Mouse (Mus musculus) lung, embryonic 14.5 days (tissue): ENCODE measurements around the gene Cdk2ap2. TPM values are rescaled to one million over a fixed set of nuclear protein-coding genes. Genes with fewer than 3 reads are reported as not detected.
"Not testable (repeated sequence)": the region's sequence is repeated elsewhere in the genome, so short reads cannot be mapped to it uniquely, and the experiment has no call there.

Experiments used
- ATAC-seq: fragments of 200-750 bp; cut with Nextera tagmentation; 2 replicates; pipeline ENCODE4 v1.8.0; 2017; ENCODE audit warnings: mild to moderate bottlenecking, moderate TSS enrichment, moderate library complexity; ENCODE audit not compliant: insufficient read depth
- DNase-seq: peaks from one replicate; pipeline ENCODE4 v3.0.0-alpha.2; 2015
- H3K27ac ChIP-seq: fragments of 300-500 bp; sonication (generic); 2 replicates; pipeline ENCODE4 v1.5.1; 2014; ENCODE audit warnings: low read depth, mild to moderate bottlenecking, moderate library complexity
- H3K27me3 ChIP-seq: fragments of 300-500 bp; sonication (generic); 2 replicates; pipeline ENCODE4 v1.6.1; 2014; ENCODE audit warnings: low read length, control low read depth; ENCODE audit not compliant: insufficient read depth
- H3K36me3 ChIP-seq: fragments of 300-500 bp; sonication (generic); 2 replicates; pipeline ENCODE4 v1.6.1; 2014; ENCODE audit warnings: control low read depth; ENCODE audit not compliant: insufficient read depth
- H3K4me1 ChIP-seq: fragments of 300-500 bp; sonication (generic); 2 replicates; pipeline ENCODE4 v1.6.1; 2014; ENCODE audit warnings: antibody characterized with exemption, control low read depth; ENCODE audit not compliant: insufficient read depth
- H3K4me2 ChIP-seq: fragments of 300-500 bp; sonication (generic); 2 replicates; pipeline ENCODE4 v1.6.1; 2014; ENCODE audit warnings: mild to moderate bottlenecking
- H3K4me3 ChIP-seq: fragments of 300-500 bp; sonication (generic); 2 replicates; pipeline ENCODE4 v1.5.1; 2014; ENCODE audit warnings: low read depth, low read length
- H3K9ac ChIP-seq: fragments of 300-500 bp; sonication (generic); 2 replicates; pipeline ENCODE4 v1.6.1; 2014
- H3K9me3 ChIP-seq: fragments of 300-500 bp; sonication (generic); 2 replicates; pipeline ENCODE4 v1.6.1; 2016; ENCODE audit warnings: low read depth, low read length, control low read depth
- CTCF ChIP-seq: IDR thresholded peaks from 2 replicates; pipeline ENCODE4 v1.5.1; 2016; ENCODE audit warnings: antibody characterized with exemption, low read depth
- WGBS: fragments of 180-500 bp; shearing (Covaris S2); extraction: QIAGEN DNeasy Blood & Tissue Kit; methylation state at CpG from one replicate; pipeline ENCODE4 v1.1.7; 2014; 5-methylcytosine and 5-hydroxymethylcytosine counted together
- polyA plus RNA-seq: library from polyadenylated mRNA; unstranded; fragments of >200 nt; fragmentation: Nextera tagmentation; extraction: Ambion mirVana; gene quantifications from 2 replicates; pipeline ENCODE4 v1.2.1, GENCODE M21; 2014

Gene Cdk2ap2
- polyA plus RNA-seq, 1 experiment from 2014 or later: 76.6 TPM

DNA sequence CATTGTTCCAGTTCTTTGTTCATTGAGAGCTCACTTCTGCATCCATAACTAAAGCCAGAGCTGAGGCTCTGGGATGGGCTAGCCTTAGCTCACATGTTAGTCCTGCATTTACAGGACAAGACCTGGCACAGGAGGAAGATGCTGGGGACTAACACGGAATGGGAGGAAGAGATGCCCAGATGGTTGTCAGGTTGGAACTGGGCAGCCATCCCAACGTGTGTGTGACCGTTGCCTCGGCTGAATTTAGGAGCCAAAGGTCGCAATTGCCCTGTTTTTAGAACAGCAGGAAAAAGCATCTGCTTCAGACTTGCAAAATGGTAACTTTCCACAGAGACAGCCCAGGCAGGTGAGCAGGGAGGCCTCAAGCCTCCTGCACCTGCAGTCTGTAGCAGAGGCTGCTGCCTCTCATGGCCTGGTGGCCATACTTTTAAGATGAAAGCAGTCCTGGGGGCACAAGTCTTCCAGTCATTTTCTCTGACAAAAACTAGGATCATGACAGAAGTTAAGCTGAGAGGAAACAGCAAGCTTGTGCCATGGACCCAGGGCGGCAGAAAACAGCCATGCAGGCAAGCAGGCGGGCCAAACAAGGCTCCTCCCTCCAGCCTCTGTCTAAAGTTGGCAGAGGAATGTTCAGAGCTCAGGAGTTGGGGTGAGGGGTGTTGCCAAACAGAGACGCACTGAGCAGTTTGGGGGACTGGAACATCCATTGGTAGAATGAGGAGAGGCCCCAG, 41.6 kb upstream of the Cdk2ap2 start:
- H3K4me1 ChIP-seq: no peaks in the 10 kb centered on the region
- no peak overlapping the region for H3K4me2 ChIP-seq
- WGBS: 59% methylated on average over 8 of the region's 8 CpGs
- DNase-seq: no peak
- H3K9me3 ChIP-seq: no peaks in the 10 kb centered on the region
- no peak for ATAC-seq
- no peak for TF ChIP-seq CTCF
- no peak overlapping the region for H3K9ac ChIP-seq
- 0 out of 2 replicates have a peak, but pooled peaks cover 6% of the 10 kb centered on the region for H3K27me3 ChIP-seq
- no peaks in the 10 kb centered on the region for H3K36me3 ChIP-seq
- no peak overlapping the region for H3K27ac ChIP-seq
- no peak overlapping the region for H3K4me3 ChIP-seq

DNA sequence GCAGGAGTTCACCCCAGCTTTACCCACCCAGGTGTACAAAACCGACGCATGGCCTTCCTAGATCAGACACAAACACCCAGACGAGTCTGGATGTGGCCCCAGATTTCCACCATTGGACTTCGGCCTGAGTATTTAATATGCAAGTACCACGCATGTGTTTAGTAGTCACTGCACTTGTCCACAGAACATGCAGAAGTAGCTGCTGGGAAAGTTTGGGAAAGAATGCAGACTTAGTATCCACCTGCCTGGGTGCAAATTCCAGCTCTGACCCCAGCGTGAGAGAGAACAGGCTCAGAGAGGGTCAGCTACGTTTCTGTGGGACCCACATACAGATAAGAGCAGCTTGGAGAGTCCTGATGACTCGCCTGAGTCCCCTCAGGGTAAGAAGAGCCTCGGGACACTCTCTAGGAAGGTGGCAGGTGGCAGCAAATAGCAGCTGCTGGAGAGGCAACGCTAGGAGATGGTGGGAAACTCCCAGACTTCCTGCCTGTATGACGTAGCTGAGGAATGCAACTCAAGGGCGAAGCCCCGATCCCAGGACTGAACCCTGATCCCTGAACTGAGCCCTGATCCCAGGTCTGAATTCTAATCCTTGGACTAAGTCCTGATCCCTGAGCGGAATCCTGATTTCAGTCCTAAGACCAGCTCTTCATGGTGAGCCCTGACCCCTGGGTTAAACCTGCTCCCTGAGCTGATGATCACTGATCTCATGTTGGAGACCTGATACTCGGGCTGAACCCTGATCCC, 40.9 kb upstream of the Cdk2ap2 start:
- Histone ChIP-seq H3K4me1 (no peaks in the 10 kb centered on the region), H3K27me3 (0 out of 2 replicates have a peak, but pooled peaks cover 6% of the 10 kb centered on the region), H3K4me2 (no peak overlapping the region), H3K4me3 (no peak overlapping the region), H3K36me3 (no peaks in the 10 kb centered on the region), H3K9me3 (no peaks in the 10 kb centered on the region), H3K9ac (no peak overlapping the region), H3K27ac (no peak overlapping the region)
- no peak for TF ChIP-seq CTCF
- ATAC-seq: peak; percentile 47
- peak; percentile 25 for DNase-seq
- WGBS: 40% methylated on average over 15 of the region's 15 CpGs

DNA sequence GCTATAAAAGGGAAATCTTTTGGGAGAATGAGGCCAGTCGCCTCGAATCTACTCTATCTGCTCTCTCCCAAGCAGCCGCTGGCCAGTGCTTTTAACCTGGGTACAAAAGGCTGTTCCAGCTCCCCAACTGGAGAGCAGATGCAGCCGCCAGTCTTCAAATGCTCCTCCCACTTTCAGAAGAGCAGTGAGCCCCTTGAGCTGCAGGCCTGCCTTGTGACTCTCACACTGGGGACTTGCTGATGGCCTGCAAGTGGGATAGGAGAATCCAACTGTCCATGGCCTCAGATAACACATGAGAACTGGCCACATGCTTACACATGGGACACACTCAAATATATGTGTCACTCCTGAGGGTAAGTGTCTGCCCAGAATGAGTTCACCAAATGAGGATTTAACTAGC, 40.3 kb upstream of the Cdk2ap2 start:
- Histone ChIP-seq H3K9me3 (no peaks in the 10 kb centered on the region), H3K36me3 (no peaks in the 10 kb centered on the region), H3K27ac (no peak overlapping the region), H3K27me3 (0 out of 2 replicates have a peak, but pooled peaks cover 6% of the 10 kb centered on the region), H3K4me2 (no peak overlapping the region), H3K4me3 (no peak overlapping the region), H3K9ac (no peak overlapping the region), H3K4me1 (no peaks in the 10 kb centered on the region)
- no peak for ATAC-seq
- 51% methylated on average over 4 of the region's 4 CpGs for WGBS
- no peak for DNase-seq
- TF ChIP-seq CTCF: no peak

DNA sequence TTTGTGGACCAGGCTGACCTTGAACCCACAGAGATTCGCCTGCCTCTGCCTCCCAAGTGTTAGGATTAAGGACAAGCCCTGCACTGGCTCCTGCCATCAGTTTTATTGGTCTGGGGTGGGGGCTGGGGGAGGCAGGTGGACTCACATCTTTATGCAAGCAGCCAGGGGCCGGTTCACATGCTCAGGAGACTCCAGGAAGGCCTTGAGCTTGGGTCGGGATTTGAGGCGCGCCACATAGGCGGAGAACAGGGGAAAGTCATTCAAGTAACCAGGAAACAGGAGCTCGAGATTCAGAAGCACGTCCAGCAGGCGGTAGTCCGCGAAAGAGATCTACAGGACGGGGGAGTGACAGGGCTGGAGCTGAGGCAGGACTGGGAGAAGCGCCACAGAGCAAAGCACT, 39.6 kb upstream of the Cdk2ap2 start:
- Histone ChIP-seq H3K27me3 (0 out of 2 replicates have a peak, but pooled peaks cover 6% of the 10 kb centered on the region), H3K36me3 (no peaks in the 10 kb centered on the region), H3K4me2 (no peak overlapping the region), H3K4me3 (no peak overlapping the region), H3K9ac (no peak overlapping the region), H3K4me1 (no peaks in the 10 kb centered on the region), H3K27ac (no peak overlapping the region), H3K9me3 (no peaks in the 10 kb centered on the region)
- DNase-seq (no peak), ATAC-seq (no peak)
- TF ChIP-seq CTCF: no peak
- WGBS: 81% methylated on average over 13 of the region's 13 CpGs

DNA sequence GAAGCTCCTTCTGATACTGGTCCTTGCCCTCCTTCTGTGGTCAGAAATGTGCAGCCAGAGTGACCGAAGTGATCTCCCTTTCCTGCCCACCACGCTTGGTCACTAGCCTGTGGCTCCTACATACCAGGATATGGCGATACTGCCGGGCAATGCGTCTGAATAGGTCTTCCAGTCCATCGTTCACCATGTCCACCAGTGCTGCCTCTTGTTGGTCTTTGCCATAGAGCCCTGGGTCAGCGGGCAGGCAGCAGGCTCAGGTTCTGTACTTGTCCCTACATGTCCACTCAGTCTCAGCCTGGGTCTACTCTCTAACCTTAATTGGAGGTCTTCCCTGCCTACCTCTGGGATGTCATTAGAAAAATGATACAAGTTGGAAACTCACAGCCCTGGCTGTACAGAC, 39.0 kb upstream of the Cdk2ap2 start:
- H3K4me1 ChIP-seq: no peaks in the 10 kb centered on the region
- 0 out of 2 replicates have a peak, but pooled peaks cover 6% of the 10 kb centered on the region for H3K27me3 ChIP-seq
- H3K9ac ChIP-seq: no peak overlapping the region
- DNase-seq: no peak
- WGBS: 91% methylated on average over 7 of the region's 7 CpGs
- no peak for ATAC-seq
- no peak overlapping the region for H3K4me3 ChIP-seq
- H3K27ac ChIP-seq: no peak overlapping the region
- no peaks in the 10 kb centered on the region for H3K36me3 ChIP-seq
- no peaks in the 10 kb centered on the region for H3K9me3 ChIP-seq
- no peak for TF ChIP-seq CTCF
- H3K4me2 ChIP-seq: no peak overlapping the region

DNA sequence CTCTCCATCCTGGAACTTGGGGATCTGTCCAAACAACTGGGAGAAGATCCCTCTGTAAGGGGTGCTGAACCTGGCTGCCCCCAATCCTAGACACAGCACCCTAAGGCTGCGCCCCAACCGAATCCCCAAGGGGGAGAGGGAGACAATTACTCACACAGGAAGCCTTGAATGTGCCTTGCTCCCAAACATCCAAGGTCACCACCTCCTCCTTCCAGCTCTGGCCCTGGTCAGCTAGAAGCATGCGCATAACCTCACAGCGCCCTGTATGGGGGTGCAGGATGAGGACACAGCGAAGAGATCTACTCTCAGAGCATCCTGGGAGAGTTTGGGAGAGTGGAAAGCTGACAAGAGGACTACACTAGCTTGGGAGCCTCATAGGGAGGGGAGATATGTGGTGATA, 38.4 kb upstream of the Cdk2ap2 start:
- Histone ChIP-seq H3K4me2 (no peak overlapping the region), H3K9me3 (no peaks in the 10 kb centered on the region), H3K4me3 (no peak overlapping the region), H3K4me1 (no peaks in the 10 kb centered on the region), H3K9ac (no peak overlapping the region), H3K27ac (no peak overlapping the region), H3K27me3 (0 out of 2 replicates have a peak, but pooled peaks cover 6% of the 10 kb centered on the region), H3K36me3 (no peaks in the 10 kb centered on the region)
- DNase-seq (no peak), ATAC-seq (no peak)
- 81% methylated on average over 5 of the region's 5 CpGs for WGBS
- no peak for TF ChIP-seq CTCF

DNA sequence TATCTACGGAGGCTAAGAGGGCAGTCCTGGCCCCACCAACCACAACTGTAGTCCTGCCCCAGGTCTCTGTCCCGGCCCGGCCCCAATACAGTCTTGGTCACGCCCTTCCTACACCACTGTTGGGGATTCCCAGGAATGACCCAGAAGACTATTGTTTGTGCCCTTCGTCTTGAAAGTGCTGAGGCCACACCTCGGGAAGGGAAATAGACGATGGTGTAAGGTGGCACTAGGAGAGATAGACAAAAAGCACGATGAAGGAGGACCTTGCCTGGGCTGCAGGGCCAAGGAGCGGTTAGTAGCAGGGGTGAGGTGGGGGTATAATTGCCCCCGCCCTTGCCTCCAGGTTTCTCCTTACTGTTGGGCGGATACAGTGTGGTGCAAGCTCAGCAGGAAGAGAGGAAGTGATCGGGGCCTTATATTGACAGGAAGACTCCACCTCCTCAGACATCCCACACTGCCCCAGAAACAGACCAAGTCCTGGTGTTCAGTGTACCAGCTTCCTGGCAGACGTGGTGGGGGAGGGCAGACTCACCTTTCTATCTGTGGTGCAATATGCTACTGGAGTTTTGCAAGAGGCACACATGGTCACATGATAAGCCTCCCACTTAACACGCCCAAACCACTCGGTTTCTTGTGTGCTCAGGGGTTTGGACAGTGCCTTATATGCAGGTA, 37.8 kb upstream of the Cdk2ap2 start, which contains the start of gene Gstp3:
Gstp3 (minus strand) TSS at position 501 of the 672 bp plus-strand sequence.
- WGBS: 70% methylated on average over 15 of the region's 15 CpGs
- Histone ChIP-seq H3K4me1 (no peaks in the 10 kb centered on the region), H3K27ac (no peak within 1 kb of the TSS), H3K9ac (no peak within 1 kb of the TSS), H3K4me3 (no peak within 1 kb of the TSS), H3K9me3 (no peaks in the 10 kb centered on the region), H3K27me3 (0 out of 2 replicates have a peak, but pooled peaks cover 6% of the 10 kb centered on the region), H3K36me3 (no peaks in the 10 kb centered on the region), H3K4me2 (no peak within 1 kb of the TSS)
- no peak for TF ChIP-seq CTCF
- DNase-seq (no peak), ATAC-seq (no peak)

DNA sequence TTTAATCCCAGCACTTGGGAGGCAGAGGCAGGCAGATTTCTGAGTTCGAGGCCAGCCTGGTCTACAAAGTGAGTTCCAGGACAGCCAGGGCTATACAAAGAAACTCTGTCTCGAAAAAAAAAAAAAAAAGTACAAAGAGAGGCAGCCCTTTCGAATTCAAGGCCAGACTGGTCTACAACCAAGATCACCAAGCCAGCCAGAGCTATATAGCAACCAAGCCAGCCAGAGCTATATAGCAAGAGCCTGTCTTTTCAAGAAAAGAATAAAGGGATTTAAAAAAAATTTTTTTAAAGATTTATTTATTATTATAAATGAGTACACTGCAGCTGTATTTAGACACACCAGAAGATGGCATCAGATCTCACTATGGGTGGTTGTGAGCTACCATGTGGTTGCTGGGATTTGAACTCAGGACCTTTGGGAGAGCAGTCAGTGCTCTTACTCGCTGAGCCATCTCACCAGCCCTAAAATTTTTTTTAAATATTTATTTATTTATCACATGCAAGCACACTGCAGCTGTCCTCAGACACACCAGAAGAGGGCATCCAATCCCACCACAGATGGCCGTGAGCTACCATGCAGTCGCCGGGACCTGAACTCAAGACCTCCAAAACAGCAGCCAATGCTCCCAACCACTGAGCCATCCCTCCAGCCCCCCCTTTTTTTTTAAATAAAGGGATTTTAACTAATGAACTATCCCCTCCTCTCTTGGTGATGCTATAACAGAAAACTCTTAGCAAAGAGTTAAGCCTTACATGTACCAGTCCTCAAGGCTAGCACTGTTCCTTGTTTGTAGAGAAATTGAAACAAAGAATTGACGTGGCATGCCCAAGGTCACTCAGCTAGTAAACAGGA, 36.7 kb upstream of the Cdk2ap2 start:
- WGBS: 83% methylated on average over 8 of the region's 8 CpGs

More for the DNA sequence above, 36.7 kb upstream of the Cdk2ap2 start:
- DNase-seq, H3K36me3 ChIP-seq, H3K4me2 ChIP-seq, H3K4me3 ChIP-seq, H3K27ac ChIP-seq, H3K4me1 ChIP-seq, H3K27me3 ChIP-seq, H3K9ac ChIP-seq, ATAC-seq, H3K9me3 ChIP-seq: not testable (repeated sequence)
